Mouse (Mus musculus) stomach, embryonic 14.5 days (tissue): ENCODE data around the gene Nfic. TPM values are rescaled to one million over a fixed set of nuclear protein-coding genes. Genes with fewer than 3 reads are reported as not detected.

ENCODE experiments used
- ATAC-seq: fragments of 200-750 bp; cut with Nextera tagmentation; 2 replicates; pipeline ENCODE4 v1.8.0; 2017; ENCODE audit warnings: low read depth, moderate TSS enrichment; ENCODE audit not compliant: insufficient number of reproducible peaks, insufficient read depth, low FRiP score
- H3K27ac ChIP-seq: fragments of 300-500 bp; sonication (generic); 2 replicates; pipeline ENCODE4 v1.5.1; 2014; ENCODE audit warnings: mild to moderate bottlenecking, low read length, moderate library complexity, mixed read lengths
- H3K27me3 ChIP-seq: fragments of 300-500 bp; sonication (generic); 2 replicates; pipeline ENCODE4 v1.6.1; 2014; ENCODE audit warnings: low read length, control low read depth, mixed read lengths; ENCODE audit not compliant: control insufficient read depth, insufficient read depth
- H3K36me3 ChIP-seq: fragments of 300-500 bp; sonication (generic); 2 replicates; pipeline ENCODE4 v1.6.1; 2014; ENCODE audit warnings: mild to moderate bottlenecking, control low read depth, low read length, moderate library complexity, mixed read lengths; ENCODE audit not compliant: control insufficient read depth, insufficient read depth
- H3K4me1 ChIP-seq: fragments of 300-500 bp; sonication (generic); 2 replicates; pipeline ENCODE4 v1.6.1; 2014; ENCODE audit warnings: low read length, control low read depth, mixed read lengths; ENCODE audit not compliant: control insufficient read depth, insufficient read depth
- H3K4me2 ChIP-seq: fragments of 300-500 bp; sonication (generic); replicated peaks from 2 replicates; pipeline ENCODE4 v1.6.1; 2014; ENCODE audit warnings: low read depth, low read length, control low read depth
- H3K4me3 ChIP-seq: fragments of 300-500 bp; sonication (generic); 2 replicates; pipeline ENCODE4 v1.5.1; 2014; ENCODE audit warnings: low read depth, low read length, control low read depth
- H3K9ac ChIP-seq: fragments of 300-500 bp; sonication (generic); replicated peaks from 2 replicates; pipeline ENCODE4 v1.6.1; 2014; ENCODE audit warnings: low read depth, mild to moderate bottlenecking, control low read depth, low read length, moderate library complexity, mixed read lengths
- H3K9me3 ChIP-seq: fragments of 300-500 bp; sonication (generic); 2 replicates; pipeline ENCODE4 v1.6.1; 2016; ENCODE audit warnings: low read depth, low read length, control low read depth; ENCODE audit not compliant: control insufficient read depth
- WGBS: fragments of 180-500 bp; shearing (Covaris S2); extraction: QIAGEN DNeasy Blood & Tissue Kit; methylation state at CpG from one replicate; pipeline ENCODE4 v1.1.7; 2014; 5-methylcytosine and 5-hydroxymethylcytosine counted together
- polyA plus RNA-seq: library from polyadenylated mRNA; unstranded; fragments of >200 nt; fragmentation: Nextera tagmentation; extraction: Ambion mirVana; gene quantifications from 2 replicates; pipeline ENCODE4 v1.2.1, GENCODE M21; 2014

Nfic gene
- polyA plus RNA-seq, 1 experiment from 2014 or later = 80.1 TPM

DNA sequence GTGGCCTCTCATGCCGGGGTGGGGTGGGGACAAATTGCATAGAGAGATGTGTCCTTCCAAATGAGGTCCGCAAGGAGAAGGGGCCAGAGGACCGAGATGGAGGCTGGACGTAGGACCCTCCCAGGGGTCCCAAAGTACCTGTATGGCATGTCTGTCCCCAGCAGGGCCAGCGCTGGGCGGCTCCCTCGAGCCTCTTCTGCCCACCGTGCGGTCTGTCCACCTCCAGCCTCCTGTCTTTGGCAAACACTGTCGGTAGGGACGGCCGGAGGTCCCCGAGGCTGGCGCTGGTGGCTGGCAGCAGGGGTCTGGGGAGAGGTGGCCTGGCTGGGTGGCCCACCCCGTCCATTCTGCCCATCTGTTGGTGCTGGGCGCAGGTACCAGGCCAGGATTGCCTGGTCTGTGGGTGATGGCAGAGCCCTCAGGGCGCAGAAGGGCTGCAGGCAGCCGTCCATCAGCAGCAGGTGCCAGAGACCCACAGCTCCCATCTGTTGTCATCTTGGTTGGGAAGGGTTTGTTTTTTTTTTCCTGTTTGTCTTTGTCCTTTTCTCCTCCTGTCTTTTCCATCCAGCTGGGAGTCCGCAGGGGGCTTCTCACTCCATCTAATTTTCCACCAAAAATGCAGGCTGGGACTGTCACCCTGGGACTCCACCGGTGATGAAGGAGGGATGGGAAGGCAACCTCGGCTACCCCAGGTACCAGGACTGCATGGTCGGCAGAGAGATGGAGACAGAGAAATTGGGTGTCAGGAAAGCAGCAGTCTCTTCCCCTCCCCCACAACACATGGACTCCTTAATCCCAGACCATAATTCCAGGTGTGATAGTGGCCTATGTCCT, 54.8 kb downstream of the Nfic start:
- no peak overlapping the region for H3K4me2 ChIP-seq
- no peak overlapping the region for H3K9ac ChIP-seq
- no peak for ATAC-seq
- H3K36me3 ChIP-seq = peaks cover 35% of the 10 kb centered on the region
- H3K27me3 ChIP-seq = no peaks in the 10 kb centered on the region
- no peak overlapping the region for H3K27ac ChIP-seq
- H3K4me3 ChIP-seq = no peak overlapping the region
- H3K4me1 ChIP-seq = peaks cover 25% of the 10 kb centered on the region
- no peaks in the 10 kb centered on the region for H3K9me3 ChIP-seq
- 60% methylated on average over 22 of the region's 22 CpGs for WGBS

DNA sequence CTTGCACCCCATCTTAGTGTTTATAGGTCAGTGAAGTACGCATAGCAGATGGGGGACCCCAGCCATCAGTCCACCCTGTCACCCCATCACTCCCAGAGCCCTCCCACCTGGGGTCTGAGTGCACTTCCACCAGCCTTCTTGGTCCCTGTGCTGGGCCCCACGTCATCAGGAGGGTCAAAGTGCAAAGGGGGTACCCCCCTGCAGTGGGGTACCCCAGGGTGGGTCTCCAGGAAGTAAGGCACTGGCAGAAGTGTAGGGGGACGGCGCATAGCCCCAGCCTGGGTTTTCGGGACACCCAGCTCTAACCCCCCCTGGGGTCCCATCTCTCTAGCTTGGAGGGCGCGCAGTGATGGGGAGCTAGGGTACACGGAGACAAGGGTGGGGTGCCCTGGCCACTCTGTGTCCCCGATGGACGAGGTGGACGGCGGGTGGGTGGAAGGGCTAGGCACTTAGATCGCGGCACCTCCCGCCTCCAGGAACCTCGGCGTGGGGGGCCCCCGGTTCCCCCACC, 55.6 kb downstream of the Nfic start:
- Histone ChIP-seq H3K27ac (no peak overlapping the region), H3K36me3 (peaks cover 32% of the 10 kb centered on the region), H3K4me3 (no peak overlapping the region), H3K4me2 (no peak overlapping the region), H3K27me3 (no peaks in the 10 kb centered on the region), H3K9ac (no peak overlapping the region), H3K4me1 (peaks cover 25% of the 10 kb centered on the region), H3K9me3 (no peaks in the 10 kb centered on the region)
- 81% methylated on average over 18 of the region's 18 CpGs for WGBS
- ATAC-seq = no peak

DNA sequence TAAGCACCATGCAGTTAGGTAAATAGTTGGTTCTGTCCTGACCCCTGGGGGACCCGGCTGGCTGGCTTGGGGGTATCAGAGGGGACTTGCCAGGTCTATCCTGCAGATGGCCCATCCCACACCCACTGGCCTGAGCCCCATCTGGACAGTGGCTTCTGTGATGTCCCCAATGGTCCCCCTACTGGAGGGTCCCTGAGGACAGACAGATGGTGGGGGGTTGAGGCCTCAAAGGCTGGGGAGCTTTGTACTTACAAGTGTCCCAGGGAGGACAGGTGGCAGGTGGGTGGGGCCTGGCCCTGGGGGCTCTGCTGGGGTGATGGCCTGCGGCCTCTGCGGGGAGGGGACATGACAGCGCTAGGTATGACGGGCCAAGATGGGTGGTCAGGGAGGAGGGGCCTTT, 56.1 kb downstream of the Nfic start:
- H3K9me3 ChIP-seq = no peaks in the 10 kb centered on the region
- H3K27ac ChIP-seq = no peak overlapping the region
- no peak for ATAC-seq
- no peaks in the 10 kb centered on the region for H3K27me3 ChIP-seq
- no peak overlapping the region for H3K4me3 ChIP-seq
- peaks cover 25% of the 10 kb centered on the region for H3K4me1 ChIP-seq
- H3K36me3 ChIP-seq = peaks cover 28% of the 10 kb centered on the region
- no peak overlapping the region for H3K9ac ChIP-seq
- no peak overlapping the region for H3K4me2 ChIP-seq
- 69% methylated on average over 5 of the region's 5 CpGs for WGBS

DNA sequence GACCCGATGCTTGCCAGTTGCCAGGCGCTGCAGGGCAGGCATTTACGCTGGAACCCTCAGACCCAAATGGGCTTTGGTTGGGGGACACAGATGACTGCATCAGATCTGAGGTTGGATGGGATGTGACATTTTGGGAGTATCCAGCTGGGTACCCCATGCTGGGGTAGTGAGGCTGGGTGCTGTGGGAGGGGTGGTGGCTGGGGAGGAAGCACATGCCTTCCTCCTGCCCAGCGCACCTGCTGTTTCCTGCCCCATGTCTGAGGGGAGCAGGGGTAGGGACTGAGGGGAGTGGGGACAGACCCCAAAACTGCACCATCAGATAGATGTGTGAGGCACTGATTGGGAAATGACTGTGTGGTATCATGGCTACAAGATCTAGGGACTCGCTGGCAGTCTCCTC, 58.7 kb downstream of the Nfic start:
- Histone ChIP-seq H3K9ac (no peak overlapping the region), H3K4me2 (no peak overlapping the region), H3K4me1 (peaks cover 19% of the 10 kb centered on the region), H3K27ac (no peak overlapping the region), H3K9me3 (no peaks in the 10 kb centered on the region), H3K27me3 (no peaks in the 10 kb centered on the region), H3K4me3 (no peak overlapping the region), H3K36me3 (peaks cover 22% of the 10 kb centered on the region)
- 75% methylated on average over 5 of the region's 5 CpGs for WGBS
- no peak for ATAC-seq

DNA sequence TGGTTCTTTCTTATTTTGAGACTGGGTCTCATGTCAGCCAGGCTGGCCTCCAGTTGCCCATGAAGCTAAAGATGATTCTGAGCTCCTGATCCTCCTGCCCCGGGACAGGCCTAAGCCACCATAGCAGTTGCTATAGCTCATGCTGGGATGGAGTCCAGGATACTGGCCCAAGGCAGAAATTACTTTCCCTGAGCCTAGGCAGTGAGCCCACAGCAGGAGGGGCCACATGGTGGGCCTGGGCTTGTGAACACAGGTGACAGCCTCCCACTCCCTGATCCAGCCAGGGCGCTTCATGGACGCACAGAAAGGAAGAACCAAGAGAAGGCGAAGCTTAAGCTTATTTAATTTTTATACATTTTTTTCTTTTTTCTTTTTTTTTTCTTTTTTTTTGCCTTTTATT, 59.6 kb downstream of the Nfic start:
- Histone ChIP-seq H3K36me3 (peaks cover 22% of the 10 kb centered on the region), H3K4me3 (no peak overlapping the region), H3K4me2 (no peak overlapping the region), H3K27ac (no peak overlapping the region), H3K4me1 (peaks cover 13% of the 10 kb centered on the region), H3K9ac (no peak overlapping the region), H3K27me3 (no peaks in the 10 kb centered on the region), H3K9me3 (no peaks in the 10 kb centered on the region)
- ATAC-seq = no peak
- 85% methylated on average over 4 of the region's 4 CpGs for WGBS

DNA sequence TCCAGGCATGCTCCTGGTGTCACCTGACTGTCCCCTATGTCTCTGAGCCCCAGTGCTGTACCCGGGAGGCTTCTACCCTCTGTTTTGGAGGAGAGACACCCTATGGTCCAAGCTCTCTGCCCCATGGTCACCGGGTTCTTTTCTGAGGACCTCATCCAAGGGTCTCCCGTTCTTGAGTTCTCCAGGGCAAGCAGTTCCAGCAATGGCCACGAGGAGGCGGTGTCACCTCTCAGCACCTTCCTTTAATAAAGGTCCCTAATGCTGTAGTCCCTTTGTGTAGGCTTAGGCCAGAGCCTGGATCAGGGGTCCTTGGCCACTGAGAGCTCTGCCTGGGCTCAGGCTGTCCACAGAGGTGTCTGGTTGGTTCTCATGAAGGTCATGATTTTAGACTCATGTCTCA, 60.3 kb downstream of the Nfic start:
- peaks cover 13% of the 10 kb centered on the region for H3K4me1 ChIP-seq
- no peak overlapping the region for H3K4me2 ChIP-seq
- 14% methylated on average over 5 of the region's 5 CpGs for WGBS
- no peak for ATAC-seq
- H3K9me3 ChIP-seq = no peaks in the 10 kb centered on the region
- H3K36me3 ChIP-seq = peaks cover 16% of the 10 kb centered on the region
- H3K4me3 ChIP-seq = no peak overlapping the region
- no peak overlapping the region for H3K9ac ChIP-seq
- H3K27ac ChIP-seq = no peak overlapping the region
- no peaks in the 10 kb centered on the region for H3K27me3 ChIP-seq

DNA sequence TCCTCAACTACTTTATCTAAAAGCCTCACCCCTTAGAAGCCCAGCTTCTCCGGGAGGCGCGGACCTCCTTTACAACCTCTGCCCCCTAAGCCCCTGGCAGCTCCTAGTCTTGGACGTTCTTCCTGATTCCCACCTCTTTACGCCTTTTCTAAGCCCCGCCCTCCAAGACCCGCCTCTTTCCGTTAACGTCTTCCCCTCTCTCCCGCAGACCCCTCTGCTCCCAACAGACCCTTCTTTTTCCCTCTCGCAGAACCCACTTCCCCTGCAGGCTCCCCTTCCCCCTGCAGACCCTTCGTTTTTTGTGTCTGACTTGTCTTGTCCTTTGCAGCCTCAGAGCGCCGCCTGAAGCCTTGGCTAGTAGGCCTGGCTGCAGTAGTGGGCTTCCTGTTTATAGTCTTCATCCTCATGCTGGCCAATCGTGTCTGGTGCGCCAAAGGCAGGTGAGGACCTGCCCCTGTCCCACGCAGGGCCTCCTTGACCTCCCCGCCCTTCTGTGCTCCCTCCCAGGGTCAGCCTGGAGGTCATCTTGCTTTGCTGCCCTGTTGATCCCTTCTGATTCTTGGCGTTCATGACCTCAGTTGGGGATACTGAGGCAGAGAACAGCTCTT, 61.9 kb downstream of the Nfic start:
- 4% methylated on average over 19 of the region's 19 CpGs for WGBS
- Histone ChIP-seq H3K4me2 (peak overlapping the region; percentile 59), H3K4me3 (peak overlapping the region; percentile 25), H3K27ac (peak overlapping the region; percentile 70), H3K4me1 (peaks cover 21% of the 10 kb centered on the region), H3K9me3 (no peaks in the 10 kb centered on the region), H3K9ac (peak overlapping the region; percentile 0; the same call in 1 of the 2 replicates), H3K36me3 (peaks cover 9% of the 10 kb centered on the region), H3K27me3 (no peaks in the 10 kb centered on the region)
- no peak for ATAC-seq

DNA sequence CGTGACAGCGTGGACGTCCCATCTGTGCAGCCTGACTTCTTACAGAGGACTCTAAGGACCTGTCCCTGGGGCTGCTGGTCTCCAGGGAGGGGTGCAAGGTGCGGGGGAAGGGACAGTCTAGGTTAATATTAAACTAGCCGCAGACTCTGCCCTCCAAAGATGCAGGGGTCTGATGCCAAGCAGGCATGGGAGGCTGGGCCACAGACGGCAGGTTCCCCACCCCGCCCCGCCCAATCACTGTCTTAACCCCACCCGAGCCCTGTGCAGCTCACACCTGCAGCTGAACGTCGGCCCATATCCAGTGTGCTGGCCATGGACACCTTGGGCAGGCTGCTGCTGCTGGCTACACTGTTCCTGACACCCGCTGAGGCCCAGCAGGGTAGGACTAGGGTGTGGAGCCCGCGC, 62.7 kb downstream of the Nfic start, which contains the start of gene Smim24:
Gene Smim24, plus strand, starts transcription at position 271 of the 405 bp plus-strand sequence.
- peak; percentile 24; the same call in 1 of the 2 replicates for ATAC-seq
- 57% methylated on average over 14 of the region's 14 CpGs for WGBS
- Histone ChIP-seq H3K4me2 (peak within 1 kb of the TSS; percentile 59), H3K9me3 (no peaks in the 10 kb centered on the region), H3K4me1 (peaks cover 21% of the 10 kb centered on the region), H3K36me3 (peaks cover 9% of the 10 kb centered on the region), H3K4me3 (peak within 1 kb of the TSS; percentile 25), H3K27ac (peak within 1 kb of the TSS; percentile 70), H3K9ac (peak within 1 kb of the TSS; percentile 0; the same call in 1 of the 2 replicates), H3K27me3 (no peaks in the 10 kb centered on the region)
